Mouse (Mus musculus) embryonic facial prominence, embryonic 13.5 days (tissue): ENCODE measurements at regions not wholly inside any gene's neighbourhood (a gene's known extent, or its start where the extent isn't known, plus 50 kb on each side); places are given as distances from the start of the nearest gene placed in this dataset.

Experiments
- ATAC-seq: fragments of 200-750 bp; cut with Nextera tagmentation; 2 replicates; pipeline ENCODE4 v1.8.0; 2017; ENCODE audit warnings: low read depth; ENCODE audit not compliant: insufficient number of reproducible peaks, insufficient read depth, low FRiP score, low TSS enrichment
- H3K27ac ChIP-seq: fragments of 300-500 bp; sonication (generic); 2 replicates; pipeline ENCODE4 v1.5.1; 2015; ENCODE audit warnings: moderate library complexity, mild to moderate bottlenecking, inconsistent platforms
- H3K27me3 ChIP-seq: fragments of 300-500 bp; sonication (generic); 2 replicates; pipeline ENCODE4 v1.6.1; 2015; ENCODE audit warnings: mild to moderate bottlenecking, inconsistent platforms
- H3K36me3 ChIP-seq: fragments of 300-500 bp; sonication (generic); 2 replicates; pipeline ENCODE4 v1.6.1; 2015; ENCODE audit warnings: mild to moderate bottlenecking, inconsistent platforms
- H3K4me1 ChIP-seq: fragments of 300-500 bp; sonication (generic); 2 replicates; pipeline ENCODE4 v1.6.1; 2015; ENCODE audit warnings: inconsistent platforms
- H3K4me2 ChIP-seq: fragments of 300-500 bp; sonication (generic); 2 replicates; pipeline ENCODE4 v1.6.1; 2015; ENCODE audit warnings: moderate library complexity, mild to moderate bottlenecking, inconsistent platforms
- H3K4me3 ChIP-seq: fragments of 300-500 bp; sonication (generic); 2 replicates; pipeline ENCODE4 v1.5.1; 2015; ENCODE audit warnings: mild to moderate bottlenecking, inconsistent platforms
- H3K9ac ChIP-seq: fragments of 300-500 bp; sonication (generic); 2 replicates; pipeline ENCODE4 v1.6.1; 2015; ENCODE audit warnings: mild to moderate bottlenecking, inconsistent platforms
- H3K9me3 ChIP-seq: fragments of 300-500 bp; sonication (generic); 2 replicates; pipeline ENCODE4 v1.6.1; 2016; ENCODE audit warnings: inconsistent platforms
- WGBS: fragments of 180-500 bp; shearing (Covaris S2); methylation state at CpG from one replicate; pipeline ENCODE4 v1.1.7; 2015; ENCODE audit warnings: mixed read lengths; 5-methylcytosine and 5-hydroxymethylcytosine counted together

- Histone ChIP-seq H3K27ac (no peak overlapping the region), H3K9me3 (no peaks in the 10 kb centered on the region), H3K4me2 (no peak overlapping the region), H3K36me3 (no peaks in the 10 kb centered on the region), H3K4me3 (no peak overlapping the region), H3K9ac (no peak overlapping the region), H3K4me1 (no peaks in the 10 kb centered on the region), H3K27me3 (no peaks in the 10 kb centered on the region)
- no peak for ATAC-seq
- 89% methylated on average over 4 of the region's 4 CpGs for WGBS
These were observed 583.6 kb upstream of the Nectin3 start for GRCm38 (mm10) chr16:47081896-47082295.

- Histone ChIP-seq H3K27ac (no peak overlapping the region), H3K4me3 (no peak overlapping the region), H3K4me1 (no peaks in the 10 kb centered on the region), H3K4me2 (no peak overlapping the region), H3K27me3 (no peaks in the 10 kb centered on the region), H3K36me3 (no peaks in the 10 kb centered on the region), H3K9ac (no peak overlapping the region), H3K9me3 (no peaks in the 10 kb centered on the region)
- WGBS, result 81% methylated on average over 2 of the region's 2 CpGs
- ATAC-seq, result no peak
These were observed 582.0 kb upstream of the Nectin3 start for GRCm38 (mm10) chr16:47080330-47080729.

GRCm38 (mm10) chr16:47059293-47059963, 561.1 kb upstream of the Nectin3 start:
- H3K36me3 ChIP-seq, result no peaks in the 10 kb centered on the region
- no peak overlapping the region for H3K9ac ChIP-seq
- H3K4me3 ChIP-seq, result no peak overlapping the region
- no peak for ATAC-seq
- no peaks in the 10 kb centered on the region for H3K4me1 ChIP-seq
- WGBS, result 80% methylated on average over 8 of the region's 8 CpGs
- no peak overlapping the region for H3K27ac ChIP-seq
- H3K9me3 ChIP-seq, result no peaks in the 10 kb centered on the region
- no peaks in the 10 kb centered on the region for H3K27me3 ChIP-seq
- no peak overlapping the region for H3K4me2 ChIP-seq

DNA sequence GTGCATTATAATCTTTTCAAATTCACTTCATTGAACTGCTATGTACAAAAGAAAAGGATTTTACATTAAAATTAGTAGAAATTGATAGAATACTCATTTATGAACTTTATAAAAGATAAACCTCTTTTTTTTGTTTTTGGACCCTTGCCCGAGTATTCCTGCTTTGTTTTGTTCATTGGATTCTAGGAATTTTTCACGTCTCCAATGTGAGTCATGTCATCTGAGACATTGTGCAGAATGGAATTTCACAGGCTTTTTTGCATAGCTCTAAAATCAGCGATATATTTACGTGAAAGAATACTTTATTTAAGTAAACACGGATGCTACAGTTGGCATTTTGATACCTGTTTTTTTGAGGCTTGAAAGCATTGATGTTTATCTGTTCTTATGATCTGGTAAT, 560.5 kb upstream of the Nectin3 start:
- no peak overlapping the region for H3K4me3 ChIP-seq
- H3K4me1 ChIP-seq, result no peaks in the 10 kb centered on the region
- no peak for ATAC-seq
- no peaks in the 10 kb centered on the region for H3K27me3 ChIP-seq
- H3K27ac ChIP-seq, result no peak overlapping the region
- 76% methylated on average over 5 of the region's 5 CpGs for WGBS
- H3K9me3 ChIP-seq, result no peaks in the 10 kb centered on the region
- H3K4me2 ChIP-seq, result no peak overlapping the region
- H3K36me3 ChIP-seq, result no peaks in the 10 kb centered on the region
- no peak overlapping the region for H3K9ac ChIP-seq

- H3K9ac ChIP-seq, result no peak overlapping the region
- no peaks in the 10 kb centered on the region for H3K36me3 ChIP-seq
- H3K4me3 ChIP-seq, result no peak overlapping the region
- no peak overlapping the region for H3K4me2 ChIP-seq
- no peaks in the 10 kb centered on the region for H3K4me1 ChIP-seq
- H3K27me3 ChIP-seq, result no peaks in the 10 kb centered on the region
- H3K27ac ChIP-seq, result no peak overlapping the region
- H3K9me3 ChIP-seq, result no peaks in the 10 kb centered on the region
- no peak for ATAC-seq
These were observed 527.6 kb upstream of the Nectin3 start for GRCm38 (mm10) chr16:47025971-47026370.

DNA sequence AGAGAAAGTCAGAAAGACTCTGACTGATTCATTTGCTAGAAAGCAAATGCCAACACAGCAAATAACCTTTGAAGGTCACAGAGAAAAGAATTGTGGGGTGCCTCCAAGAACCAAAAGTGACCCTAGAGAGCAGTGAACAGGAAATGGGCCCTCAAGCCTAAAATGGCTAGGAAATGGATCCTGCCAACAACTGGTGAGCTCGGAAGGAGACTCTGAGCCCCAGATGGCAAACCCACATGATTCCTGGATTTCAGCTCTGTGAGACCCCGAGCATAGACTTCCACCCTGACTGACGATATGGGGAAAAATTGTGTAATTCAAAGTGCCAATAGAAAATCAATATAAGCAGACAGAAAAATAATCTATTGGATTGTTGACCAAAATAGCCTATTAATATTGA, 519.2 kb upstream of the Nectin3 start:
- H3K4me2 ChIP-seq, result no peak overlapping the region
- no peak overlapping the region for H3K4me3 ChIP-seq
- 61% methylated on average over 3 of the region's 3 CpGs for WGBS
- H3K27me3 ChIP-seq, result no peaks in the 10 kb centered on the region
- ATAC-seq, result no peak
- no peak overlapping the region for H3K9ac ChIP-seq
- H3K27ac ChIP-seq, result no peak overlapping the region
- H3K4me1 ChIP-seq, result no peaks in the 10 kb centered on the region
- H3K9me3 ChIP-seq, result no peaks in the 10 kb centered on the region
- H3K36me3 ChIP-seq, result no peaks in the 10 kb centered on the region

DNA sequence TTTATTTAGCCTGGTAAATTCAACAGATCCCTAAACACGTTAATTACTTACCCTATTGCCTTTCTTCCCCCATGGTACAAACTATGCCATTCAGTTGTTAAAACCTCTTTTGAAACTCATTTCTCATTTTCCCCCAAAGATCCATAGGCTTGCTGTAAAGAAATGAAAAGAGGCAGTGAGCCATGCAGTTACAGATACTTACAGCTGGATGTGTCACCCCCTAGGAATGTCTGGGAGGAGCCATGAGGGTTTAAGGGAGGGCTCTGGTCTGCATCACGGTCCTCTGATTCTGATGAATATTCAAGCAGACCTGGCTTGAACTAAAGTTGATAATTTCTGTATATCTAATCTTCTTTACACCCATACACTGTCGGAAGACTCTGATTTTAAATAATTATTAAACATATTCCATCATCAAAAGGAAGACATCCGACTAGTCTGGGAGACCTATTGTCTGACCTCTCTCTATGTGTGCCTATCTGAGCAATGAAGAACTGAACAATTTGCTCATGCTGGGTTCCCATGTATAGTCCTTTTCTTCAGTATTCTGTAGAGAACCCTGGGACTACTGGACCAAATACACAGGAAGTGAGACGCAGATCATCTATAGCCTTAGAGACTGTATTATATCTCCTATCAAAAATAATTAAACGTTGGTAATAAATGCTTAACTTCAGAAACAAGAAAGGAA, 484.7 kb upstream of the Nectin3 start:
- Histone ChIP-seq H3K4me1 (no peaks in the 10 kb centered on the region), H3K9ac (no peak overlapping the region), H3K9me3 (no peaks in the 10 kb centered on the region), H3K36me3 (no peaks in the 10 kb centered on the region), H3K27me3 (no peaks in the 10 kb centered on the region), H3K4me3 (no peak overlapping the region), H3K27ac (no peak overlapping the region), H3K4me2 (no peak overlapping the region)
- no peak for ATAC-seq
- 73% methylated on average over 6 of the region's 6 CpGs for WGBS

- H3K4me1 ChIP-seq, result no peaks in the 10 kb centered on the region
- H3K27me3 ChIP-seq, result no peaks in the 10 kb centered on the region
- H3K4me2 ChIP-seq, result no peak overlapping the region
- H3K9me3 ChIP-seq, result no peaks in the 10 kb centered on the region
- H3K4me3 ChIP-seq, result no peak overlapping the region
- H3K9ac ChIP-seq, result no peak overlapping the region
- H3K27ac ChIP-seq, result no peak overlapping the region
- no peaks in the 10 kb centered on the region for H3K36me3 ChIP-seq
- ATAC-seq, result no peak
- WGBS, result 65% methylated on average over 5 of the region's 5 CpGs
These were observed 484.1 kb upstream of the Nectin3 start for GRCm38 (mm10) chr16:46982272-46982909.

DNA sequence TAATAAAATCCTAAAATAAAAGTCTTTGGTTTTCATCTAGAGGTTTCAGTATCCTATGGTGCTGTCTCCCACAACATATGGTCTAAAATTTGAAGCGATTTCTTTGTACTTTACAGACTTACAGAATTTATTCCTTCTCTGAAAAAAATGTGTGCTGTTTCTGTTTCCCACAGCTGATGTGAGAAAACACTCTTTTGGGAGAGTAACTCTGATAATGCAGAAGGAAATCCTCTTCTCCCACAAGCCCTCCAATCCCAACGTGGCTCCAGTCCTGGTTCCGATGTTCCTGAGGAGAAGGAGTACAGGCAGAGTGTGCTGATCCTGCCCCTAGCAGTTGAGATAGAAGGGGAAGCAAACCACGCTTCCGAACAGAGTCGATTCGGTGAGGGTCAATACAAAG, 467.4 kb upstream of the Nectin3 start:
- no peak overlapping the region for H3K9ac ChIP-seq
- no peaks in the 10 kb centered on the region for H3K36me3 ChIP-seq
- 90% methylated on average over 7 of the region's 7 CpGs for WGBS
- H3K9me3 ChIP-seq, result no peaks in the 10 kb centered on the region
- no peaks in the 10 kb centered on the region for H3K27me3 ChIP-seq
- no peak for ATAC-seq
- no peak overlapping the region for H3K4me2 ChIP-seq
- no peak overlapping the region for H3K4me3 ChIP-seq
- H3K4me1 ChIP-seq, result no peaks in the 10 kb centered on the region
- H3K27ac ChIP-seq, result no peak overlapping the region

DNA sequence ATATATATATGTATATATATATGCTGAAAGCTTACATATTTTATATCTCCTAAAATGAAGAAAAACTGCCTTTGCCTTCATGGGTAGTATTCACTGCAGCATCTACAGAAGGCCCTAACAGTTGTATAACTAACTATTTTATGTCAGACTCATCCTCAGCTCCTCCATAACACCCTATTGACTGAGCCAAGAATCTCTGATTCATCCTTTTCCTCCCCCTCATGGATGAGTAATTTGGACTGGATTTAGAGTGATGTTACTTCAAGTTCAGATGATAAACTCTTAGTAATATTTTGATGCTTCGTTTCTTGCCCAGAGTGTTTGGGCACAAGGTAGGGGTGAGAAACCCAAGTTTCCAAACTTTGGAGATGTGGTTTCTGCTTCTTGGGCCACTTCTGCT, 458.7 kb upstream of the Nectin3 start:
- ATAC-seq, result no peak
- 94% methylated on average over 1 of the region's 1 CpGs for WGBS
- H3K4me1 ChIP-seq, result no peaks in the 10 kb centered on the region

GRCm38 (mm10) chr16:46926060-46926459, 427.7 kb upstream of the Nectin3 start:
- H3K4me1 ChIP-seq, result no peaks in the 10 kb centered on the region
- H3K4me3 ChIP-seq, result no peak overlapping the region
- no peak overlapping the region for H3K27ac ChIP-seq
- H3K36me3 ChIP-seq, result no peaks in the 10 kb centered on the region
- no peak overlapping the region for H3K4me2 ChIP-seq
- H3K9ac ChIP-seq, result no peak overlapping the region
- WGBS, result 69% methylated on average over 3 of the region's 3 CpGs
- H3K27me3 ChIP-seq, result no peaks in the 10 kb centered on the region
- no peak for ATAC-seq
- H3K9me3 ChIP-seq, result peaks cover 4% of the 10 kb centered on the region; the same call in 1 of the 2 replicates

More for the DNA sequence above, 458.7 kb upstream of the Nectin3 start:
- Histone ChIP-seq H3K4me2 (no peak overlapping the region), H3K27me3 (no peaks in the 10 kb centered on the region), H3K9me3 (no peaks in the 10 kb centered on the region), H3K9ac (no peak overlapping the region), H3K27ac (no peak overlapping the region), H3K4me3 (no peak overlapping the region), H3K36me3 (no peaks in the 10 kb centered on the region)

GRCm38 (mm10) chr16:46894576-46895203, 396.4 kb upstream of the Nectin3 start:
- ATAC-seq, result no peak
- Histone ChIP-seq H3K27ac (no peak overlapping the region), H3K4me2 (no peak overlapping the region), H3K9ac (no peak overlapping the region), H3K4me1 (no peaks in the 10 kb centered on the region), H3K27me3 (no peaks in the 10 kb centered on the region), H3K9me3 (no peaks in the 10 kb centered on the region), H3K4me3 (no peak overlapping the region), H3K36me3 (no peaks in the 10 kb centered on the region)
- 46% methylated on average over 2 of the region's 2 CpGs for WGBS
